Comparison of ENCODE assay signal across 16 mouse cellular contexts in genomic region chr2:145333466-145333865, GRCm38 (mm10).
"Had no signal": no experiment of that assay in that cellular context is flagged by ENCODE, and none has a peak within 500 bp of the region (broad histone marks: within the 10 kb centered on the region; RNA-seq: fewer than 3 reads in every experiment).

No protein-coding gene starts in this region.

- H3K9me3 ChIP-seq: neural tube, embryonic 13.5 days; neural tube, embryonic 15.5 days; stomach, embryonic 15.5 days had no signal

- H3K27ac ChIP-seq: neural tube, embryonic 13.5 days; neural tube, embryonic 15.5 days; stomach, embryonic 15.5 days; stomach, postnatal 0 days had no signal

- H3K9ac ChIP-seq: neural tube, embryonic 13.5 days; neural tube, embryonic 15.5 days; stomach, embryonic 15.5 days had no signal

- H3K4me3 ChIP-seq: neural tube, embryonic 13.5 days; neural tube, embryonic 15.5 days; stomach, embryonic 15.5 days had no signal

- H3K4me2 ChIP-seq: neural tube, embryonic 13.5 days; neural tube, embryonic 15.5 days; stomach, embryonic 15.5 days had no signal

- H3K27me3 ChIP-seq: neural tube, embryonic 13.5 days; neural tube, embryonic 15.5 days; stomach, embryonic 15.5 days had no signal

- DNase-seq: retina, postnatal 1 day; right cerebral cortex, adult 18-20 months; right cerebral cortex, postnatal 14 days; right cerebral cortex, postnatal 25 days; right cerebral cortex, postnatal 4 days; spleen, adult 18-20 months; thymus, adult 18-20 months; thymus, adult 2 months; thymus, postnatal 14 days; thymus, postnatal 25 days; thymus, postnatal 36 days; thymus, postnatal 4 days had no signal

- H3K36me3 ChIP-seq: neural tube, embryonic 13.5 days; neural tube, embryonic 15.5 days; stomach, embryonic 15.5 days had no signal

- H3K4me1 ChIP-seq: neural tube, embryonic 13.5 days; neural tube, embryonic 15.5 days; stomach, embryonic 15.5 days had no signal
